8 mouse cellular contexts compared by ENCODE assay signal in genomic region chr10:57531076-57531475, GRCm38 (mm10). TPM values are rescaled to one million over a fixed set of nuclear protein-coding genes. Genes with fewer than 3 reads are reported as not detected.
DNase-seq lines count a peak whose midpoint lies in the region; ATAC-seq lines count a peak whose summit lies in the region.

No protein-coding gene starts in this region.

- H3K9ac ChIP-seq in heart, embryonic 11.5 days (ENCODE audit: low read depth, low read length) = no peak overlapping the region
- no peak overlapping the region for H3K9ac ChIP-seq in intestine, embryonic 15.5 days
- H3K9ac ChIP-seq in midbrain, embryonic 15.5 days = peak overlapping the region; percentile 97

- H3K4me2 ChIP-seq in heart, embryonic 11.5 days = peak overlapping the region; percentile 72
- H3K4me2 ChIP-seq in intestine, embryonic 15.5 days (replicated peaks) = peak overlapping the region; percentile 59
- H3K4me2 ChIP-seq in midbrain, embryonic 15.5 days = peak overlapping the region; percentile 73

- no peaks in the 10 kb centered on the region for H3K36me3 ChIP-seq in heart, embryonic 11.5 days (ENCODE audit: control insufficient read depth, insufficient read depth, low read length)
- H3K36me3 ChIP-seq in embryonic facial prominence, embryonic 10.5 days (replicated peaks) = peaks cover 16% of the 10 kb centered on the region
- no peaks in the 10 kb centered on the region for H3K36me3 ChIP-seq in intestine, embryonic 15.5 days
- H3K36me3 ChIP-seq in midbrain, embryonic 15.5 days (replicated peaks) = no peaks in the 10 kb centered on the region; the same call in 1 of the 2 replicates

- no peaks in the 10 kb centered on the region for H3K9me3 ChIP-seq in heart, embryonic 11.5 days (replicated peaks; ENCODE audit: control insufficient read depth, low read length)
- no peaks in the 10 kb centered on the region for H3K9me3 ChIP-seq in embryonic facial prominence, embryonic 10.5 days
- H3K9me3 ChIP-seq in intestine, embryonic 15.5 days = no peaks in the 10 kb centered on the region
- H3K9me3 ChIP-seq in midbrain, embryonic 15.5 days = no peaks in the 10 kb centered on the region

- H3K4me1 ChIP-seq in heart, embryonic 11.5 days (ENCODE audit: control insufficient read depth, insufficient read depth, low read length) = 0 out of 2 replicates have a peak, but pooled peaks cover 6% of the 10 kb centered on the region
- peaks cover 15% of the 10 kb centered on the region for H3K4me1 ChIP-seq in embryonic facial prominence, embryonic 10.5 days
- 0 out of 2 replicates have a peak, but pooled peaks cover 2% of the 10 kb centered on the region for H3K4me1 ChIP-seq in intestine, embryonic 15.5 days (replicated peaks)
- peaks cover 37% of the 10 kb centered on the region for H3K4me1 ChIP-seq in midbrain, embryonic 15.5 days

- DNase-seq in heart, adult 9 months (ENCODE audit: low spot score in 2 of 2) = no peak
- DNase-seq in 416B (ENCODE audit: low read depth) = peak; percentile 33
- no peak for DNase-seq in embryonic facial prominence, embryonic 10.5 days (ENCODE audit: low spot score)
- DNase-seq in urinary bladder, postnatal 14 days (ENCODE audit: low spot score) = no peak
- DNase-seq in gastrocnemius, adult 18-20 months (ENCODE audit: low spot score) = no peak

- peak overlapping the region; percentile 86 for H3K4me3 ChIP-seq in heart, embryonic 11.5 days (ENCODE audit: low read depth, low read length)
- peak overlapping the region; percentile 93 for H3K4me3 ChIP-seq in embryonic facial prominence, embryonic 10.5 days
- peak overlapping the region; percentile 89 for H3K4me3 ChIP-seq in intestine, embryonic 15.5 days (replicated peaks)
- H3K4me3 ChIP-seq in midbrain, embryonic 15.5 days = peak overlapping the region; percentile 78

- H3K27ac ChIP-seq in heart, embryonic 11.5 days (ENCODE audit: low read depth, low read length) = no peak overlapping the region
- no peak overlapping the region for H3K27ac ChIP-seq in embryonic facial prominence, embryonic 10.5 days (replicated peaks)
- H3K27ac ChIP-seq in intestine, embryonic 15.5 days = no peak overlapping the region
- no peak overlapping the region for H3K27ac ChIP-seq in midbrain, embryonic 15.5 days

- no peak for ATAC-seq in heart, embryonic 11.5 days (replicated peaks; ENCODE audit: insufficient number of reproducible peaks, low FRiP score, low TSS enrichment)
- ATAC-seq in intestine, embryonic 15.5 days = no peak
- no peak for ATAC-seq in midbrain, embryonic 15.5 days (replicated peaks)

- no peaks in the 10 kb centered on the region for H3K27me3 ChIP-seq in heart, embryonic 11.5 days (ENCODE audit: control insufficient read depth, insufficient read depth, low read length)
- no peaks in the 10 kb centered on the region for H3K27me3 ChIP-seq in embryonic facial prominence, embryonic 10.5 days (replicated peaks; ENCODE audit: low read depth, poor library complexity, severe bottlenecking)
- H3K27me3 ChIP-seq in intestine, embryonic 15.5 days (replicated peaks) = no peaks in the 10 kb centered on the region
- H3K27me3 ChIP-seq in midbrain, embryonic 15.5 days (replicated peaks) = no peaks in the 10 kb centered on the region

- WGBS in heart, embryonic 11.5 days (ENCODE audit: insufficient replicate concordance) = 54% methylated on average over 2 of the region's 2 CpGs
- 70% methylated on average over 2 of the region's 2 CpGs for WGBS in embryonic facial prominence, embryonic 10.5 days
- WGBS in intestine, embryonic 15.5 days = 68% methylated on average over 2 of the region's 2 CpGs
- 57% methylated on average over 2 of the region's 2 CpGs for WGBS in midbrain, embryonic 15.5 days

RNA-seq across cellular contexts. Expression of gene Serinc1, which starts 1.3 kb away (rescaled TPM):
- polyA plus RNA-seq in heart, embryonic 11.5 days (2014; fragmentation: Nextera tagmentation; extraction: Ambion mirVana) = 165 and 189 TPM in 2 replicates
- polyA plus RNA-seq in embryonic facial prominence, embryonic 10.5 days (2016; fragmentation: Nextera tagmentation; extraction: Ambion mirVana) = 126 TPM in 2 replicates
- 111 and 127 TPM in 2 replicates for polyA plus RNA-seq in intestine, embryonic 15.5 days (2015; fragmentation: Nextera tagmentation; extraction: Ambion mirVana)
- 384 and 407 TPM in 2 replicates for polyA plus RNA-seq in midbrain, embryonic 15.5 days (2015; fragmentation: Nextera tagmentation; extraction: Ambion mirVana)
- 100 to 1,000 TPM; 184 to 191 TPM for total RNA-seq in gastrocnemius, adult 18-20 months (2021)

RNA-seq across cellular contexts. Expression of gene Hsf2, which starts 44.9 kb away (rescaled TPM):
- 27.5 TPM in 2 replicates for polyA plus RNA-seq in heart, embryonic 11.5 days (2014; fragmentation: Nextera tagmentation; extraction: Ambion mirVana)
- 56.4 and 58.5 TPM in 2 replicates for polyA plus RNA-seq in embryonic facial prominence, embryonic 10.5 days (2016; fragmentation: Nextera tagmentation; extraction: Ambion mirVana)
- polyA plus RNA-seq in intestine, embryonic 15.5 days (2015; fragmentation: Nextera tagmentation; extraction: Ambion mirVana) = 18.2 and 22.4 TPM in 2 replicates
- polyA plus RNA-seq in midbrain, embryonic 15.5 days (2015; fragmentation: Nextera tagmentation; extraction: Ambion mirVana) = 53.0 and 59.7 TPM in 2 replicates
- total RNA-seq in gastrocnemius, adult 18-20 months (2021) = 10 to 100 TPM; 18.1 to 23.6 TPM
